Mouse (Mus musculus) neural tube, embryonic 14.5 days (tissue): Measurements from ENCODE around the gene Mef2c. TPM values are rescaled to one million over a fixed set of nuclear protein-coding genes. Genes with fewer than 3 reads are reported as not detected.

Experiments used
- ATAC-seq: fragments of 200-750 bp; cut with Nextera tagmentation; 2 replicates; pipeline ENCODE4 v1.8.0; 2017; ENCODE audit warnings: low read depth, mild to moderate bottlenecking, moderate TSS enrichment, moderate library complexity
- H3K27ac ChIP-seq: fragments of 300-500 bp; sonication (generic); 2 replicates; pipeline ENCODE4 v1.5.1; 2014; ENCODE audit warnings: low read depth, mild to moderate bottlenecking, control low read depth, low read length, moderate library complexity, mixed read lengths
- H3K27me3 ChIP-seq: fragments of 300-500 bp; sonication (generic); 2 replicates; pipeline ENCODE4 v1.6.1; 2014; ENCODE audit warnings: low read length; ENCODE audit not compliant: control insufficient read depth, insufficient read depth
- H3K36me3 ChIP-seq: fragments of 300-500 bp; sonication (generic); 2 replicates; pipeline ENCODE4 v1.6.1; 2014; ENCODE audit warnings: low read length, mixed read lengths; ENCODE audit not compliant: control insufficient read depth, insufficient read depth
- H3K4me1 ChIP-seq: fragments of 300-500 bp; sonication (generic); 2 replicates; pipeline ENCODE4 v1.6.1; 2014; ENCODE audit warnings: low read length; ENCODE audit not compliant: control insufficient read depth, insufficient read depth
- H3K4me2 ChIP-seq: fragments of 300-500 bp; sonication (generic); 2 replicates; pipeline ENCODE4 v1.6.1; 2014; ENCODE audit warnings: mild to moderate bottlenecking, low read depth, low read length, control low read depth
- H3K4me3 ChIP-seq: fragments of 300-500 bp; sonication (generic); 2 replicates; pipeline ENCODE4 v1.5.1; 2014; ENCODE audit warnings: low read depth, low read length, control low read depth, mixed read lengths
- H3K9ac ChIP-seq: fragments of 300-500 bp; sonication (generic); replicated peaks from 2 replicates; pipeline ENCODE4 v1.6.1; 2014; ENCODE audit warnings: low read depth, mild to moderate bottlenecking, control low read depth, low read length, mixed read lengths
- H3K9me3 ChIP-seq: fragments of 300-500 bp; sonication (generic); 2 replicates; pipeline ENCODE4 v1.6.1; 2016; ENCODE audit warnings: low read length; ENCODE audit not compliant: control insufficient read depth
- WGBS: fragments of 180-500 bp; shearing (Covaris S2); extraction: QIAGEN DNeasy Blood & Tissue Kit; methylation state at CpG from one replicate; pipeline ENCODE4 v1.1.7; 2014; 5-methylcytosine and 5-hydroxymethylcytosine counted together
- polyA plus RNA-seq: library from polyadenylated mRNA; unstranded; fragments of >200 nt; fragmentation: Nextera tagmentation; extraction: Ambion mirVana; gene quantifications from 2 replicates; pipeline ENCODE4 v1.2.1, GENCODE M21; 2014

Mef2c gene
- polyA plus RNA-seq, 1 experiment from 2014 or later: 32.4 TPM

GRCm38 (mm10) chr13:83552051-83552450, 48.2 kb downstream of the Mef2c start:
- H3K4me1 ChIP-seq: no peaks in the 10 kb centered on the region
- WGBS: 88% methylated on average over 1 of the region's 1 CpGs
- H3K9me3 ChIP-seq: no peaks in the 10 kb centered on the region
- no peak for ATAC-seq
- H3K4me3 ChIP-seq: no peak overlapping the region
- no peaks in the 10 kb centered on the region for H3K27me3 ChIP-seq
- H3K9ac ChIP-seq: no peak overlapping the region
- H3K36me3 ChIP-seq: no peaks in the 10 kb centered on the region
- H3K27ac ChIP-seq: no peak overlapping the region
- no peak overlapping the region for H3K4me2 ChIP-seq

GRCm38 (mm10) chr13:83563261-83563660, 59.4 kb downstream of the Mef2c start:
- no peaks in the 10 kb centered on the region for H3K9me3 ChIP-seq
- no peaks in the 10 kb centered on the region; the same call in 1 of the 2 replicates for H3K4me1 ChIP-seq
- no peak for ATAC-seq
- no peaks in the 10 kb centered on the region for H3K27me3 ChIP-seq
- H3K27ac ChIP-seq: no peak overlapping the region
- WGBS: 90% methylated on average over 2 of the region's 2 CpGs
- no peaks in the 10 kb centered on the region for H3K36me3 ChIP-seq
- no peak overlapping the region for H3K9ac ChIP-seq
- H3K4me2 ChIP-seq: no peak overlapping the region
- no peak overlapping the region for H3K4me3 ChIP-seq

GRCm38 (mm10) chr13:83565732-83566131, 61.9 kb downstream of the Mef2c start:
- Histone ChIP-seq H3K4me3 (no peak overlapping the region), H3K4me1 (no peaks in the 10 kb centered on the region; the same call in 1 of the 2 replicates), H3K4me2 (no peak overlapping the region), H3K9ac (no peak overlapping the region), H3K27ac (no peak overlapping the region), H3K36me3 (no peaks in the 10 kb centered on the region), H3K9me3 (no peaks in the 10 kb centered on the region), H3K27me3 (no peaks in the 10 kb centered on the region)
- 52% methylated on average over 3 of the region's 3 CpGs for WGBS
- ATAC-seq: peak; percentile 70; the same call in 1 of the 2 replicates

- 38% methylated on average over 4 of the region's 4 CpGs for WGBS
- H3K9me3 ChIP-seq: no peaks in the 10 kb centered on the region
- no peak overlapping the region for H3K9ac ChIP-seq
- no peak for ATAC-seq
- H3K36me3 ChIP-seq: no peaks in the 10 kb centered on the region
- H3K27ac ChIP-seq: no peak overlapping the region
- no peak overlapping the region for H3K4me3 ChIP-seq
- no peak overlapping the region for H3K4me2 ChIP-seq
- H3K4me1 ChIP-seq: no peaks in the 10 kb centered on the region; the same call in 1 of the 2 replicates
- no peaks in the 10 kb centered on the region for H3K27me3 ChIP-seq
Observed at GRCm38 (mm10) chr13:83566180-83566579, 62.3 kb downstream of the Mef2c start.

GRCm38 (mm10) chr13:83566834-83567534, 63.1 kb downstream of the Mef2c start:
- Histone ChIP-seq H3K9ac (no peak overlapping the region), H3K4me2 (no peak overlapping the region), H3K36me3 (no peaks in the 10 kb centered on the region), H3K4me3 (no peak overlapping the region), H3K27me3 (no peaks in the 10 kb centered on the region), H3K9me3 (no peaks in the 10 kb centered on the region), H3K4me1 (no peaks in the 10 kb centered on the region; the same call in 1 of the 2 replicates), H3K27ac (no peak overlapping the region)
- peak; percentile 85 for ATAC-seq
- 37% methylated on average over 8 of the region's 8 CpGs for WGBS

GRCm38 (mm10) chr13:83567681-83568080, 63.8 kb downstream of the Mef2c start:
- no peak overlapping the region for H3K27ac ChIP-seq
- no peak overlapping the region for H3K4me2 ChIP-seq
- peak; percentile 35; the same call in 1 of the 2 replicates for ATAC-seq
- no peaks in the 10 kb centered on the region for H3K27me3 ChIP-seq
- 52% methylated on average over 3 of the region's 3 CpGs for WGBS
- H3K4me1 ChIP-seq: no peaks in the 10 kb centered on the region; the same call in 1 of the 2 replicates
- no peaks in the 10 kb centered on the region for H3K36me3 ChIP-seq
- H3K4me3 ChIP-seq: no peak overlapping the region
- no peak overlapping the region for H3K9ac ChIP-seq
- H3K9me3 ChIP-seq: no peaks in the 10 kb centered on the region

- WGBS: 84% methylated on average over 11 of the region's 11 CpGs
- Histone ChIP-seq H3K36me3 (no peaks in the 10 kb centered on the region), H3K4me1 (no peaks in the 10 kb centered on the region; the same call in 1 of the 2 replicates), H3K4me2 (no peak overlapping the region), H3K27ac (no peak overlapping the region), H3K27me3 (no peaks in the 10 kb centered on the region), H3K9me3 (no peaks in the 10 kb centered on the region), H3K4me3 (no peak overlapping the region), H3K9ac (no peak overlapping the region)
- no peak for ATAC-seq
Observed at GRCm38 (mm10) chr13:83568759-83569256, 65.0 kb downstream of the Mef2c start.

GRCm38 (mm10) chr13:83571973-83572447, 68.2 kb downstream of the Mef2c start:
- WGBS: 54% methylated on average over 7 of the region's 7 CpGs
- Histone ChIP-seq H3K9me3 (no peaks in the 10 kb centered on the region), H3K4me2 (no peak overlapping the region), H3K4me3 (no peak overlapping the region), H3K27ac (no peak overlapping the region), H3K9ac (no peak overlapping the region), H3K36me3 (no peaks in the 10 kb centered on the region), H3K4me1 (no peaks in the 10 kb centered on the region), H3K27me3 (no peaks in the 10 kb centered on the region)
- ATAC-seq: no peak

- Histone ChIP-seq H3K9ac (no peak overlapping the region), H3K36me3 (no peaks in the 10 kb centered on the region), H3K4me2 (no peak overlapping the region), H3K4me1 (no peaks in the 10 kb centered on the region), H3K27ac (no peak overlapping the region), H3K27me3 (no peaks in the 10 kb centered on the region), H3K9me3 (no peaks in the 10 kb centered on the region), H3K4me3 (no peak overlapping the region)
- no peak for ATAC-seq
- WGBS: 85% methylated on average over 5 of the region's 5 CpGs
Observed at GRCm38 (mm10) chr13:83572469-83572868, 68.6 kb downstream of the Mef2c start.
